Mouse (Mus musculus): Measurements from ENCODE around the gene Stat5b. TPM values are rescaled to one million over a fixed set of nuclear protein-coding genes. Genes with fewer than 3 reads are reported as not detected.

Gene Stat5b
- total and polyA plus RNA-seq, 3 experiments, result 29.3 to 37.0 (median 32.3) TPM

- 0 out of 2 replicates have a peak, but pooled peaks have one; percentile 26 for TF ChIP-seq BHLHE40 (IDR thresholded peaks at IDR 0.05; ENCODE audit: borderline replicate concordance, low read depth, low read length)
- no peak for TF ChIP-seq ZNF384 (IDR thresholded peaks at IDR 0.05; ENCODE audit: low read depth, low read length)
- TF ChIP-seq TCF12 (IDR thresholded peaks at IDR 0.05; ENCODE audit: low read depth, low read length), result peak; percentile 53; the same call in 1 of the 2 replicates
- 0 out of 2 replicates have a peak, but pooled peaks have one; percentile 38 for TF ChIP-seq POLR2AphosphoS2 (IDR thresholded peaks at IDR 0.05; ENCODE audit: low read length)
- TF ChIP-seq POLR2A (IDR thresholded peaks at IDR 0.05; ENCODE audit: control insufficient read depth in 1 of 2, insufficient read depth in 1 of 2, low read depth in 1 of 2, low read length in 2 of 2, poor library complexity in 1 of 2), result peak in 1 of 2 experiments; percentile 36; a peak in 1 of 4 replicates
- no peak for TF ChIP-seq RCOR1 (IDR thresholded peaks at IDR 0.05; ENCODE audit: low read depth, low read length)
- no peak for TF ChIP-seq GABPA (IDR thresholded peaks at IDR 0.05; ENCODE audit: low read depth, low read length)
- no peak for TF ChIP-seq CHD2 (IDR thresholded peaks at IDR 0.05; ENCODE audit: low read length)
- TF ChIP-seq SIN3A (IDR thresholded peaks at IDR 0.05; ENCODE audit: low read length), result no peak
- no peak for TF ChIP-seq ZMIZ1 (IDR thresholded peaks at IDR 0.05; ENCODE audit: low read depth, low read length)
- no peak for TF ChIP-seq CTCF (IDR thresholded peaks at IDR 0.05 in 2 of 3, conservative IDR thresholded peaks at IDR 0.05 in 1 of 3; ENCODE audit: control insufficient read depth in 1 of 3, insufficient read depth in 1 of 3, low read depth in 2 of 3, low read length in 3 of 3, poor library complexity in 1 of 3, severe bottlenecking in 1 of 3)
- no peak for TF ChIP-seq ELF1 (IDR thresholded peaks at IDR 0.05; ENCODE audit: low read depth, low read length)
Observed at GRCm38 (mm10) chr11:100886188-100886740, 35.7 kb upstream of the Stat5b start (continued).

- TF ChIP-seq HCFC1 (IDR thresholded peaks at IDR 0.05; ENCODE audit: low read depth, low read length) (0 out of 2 replicates have a peak, but pooled peaks have one; percentile 23), ZC3H11A (IDR thresholded peaks at IDR 0.05; ENCODE audit: low read depth, low read length) (no peak)
- H3K4me1 ChIP-seq (ENCODE audit: control insufficient read depth in 1 of 2, insufficient read depth in 2 of 2, low read length in 2 of 2), result peaks cover 41 to 49% of the 10 kb centered on the region in 2 experiments
- no peaks in the 10 kb centered on the region for H3K79me2 ChIP-seq (ENCODE audit: control insufficient read depth, insufficient read depth, low read length, poor library complexity)
- peaks cover 10 to 52% of the 10 kb centered on the region in 2 experiments for H3K36me3 ChIP-seq (ENCODE audit: control insufficient read depth in 1 of 2, insufficient read depth in 2 of 2, low read length in 2 of 2)
- H3K27ac ChIP-seq (ENCODE audit: control insufficient read depth, low read depth, low read length), result peak overlapping the region; percentile 65; the same call in 1 of the 2 replicates
- no peak overlapping the region for H3K4me3 ChIP-seq (ENCODE audit: control insufficient read depth in 1 of 2, insufficient read depth in 1 of 2, low read depth in 2 of 2, low read length in 2 of 2)
- H3K27me3 ChIP-seq (ENCODE audit: control insufficient read depth in 1 of 2, insufficient read depth in 2 of 2, low read length in 2 of 2), result no peaks in the 10 kb centered on the region
- no peak for DNase-seq (ENCODE audit: low read depth, low spot score)
- no peaks in the 10 kb centered on the region for H3K9me3 ChIP-seq (replicated peaks; ENCODE audit: insufficient read depth, low read length)
- H3K9ac ChIP-seq (ENCODE audit: control insufficient read depth, low read depth, low read length, poor library complexity, severe bottlenecking), result no peak overlapping the region
Observed at GRCm38 (mm10) chr11:100885472-100885871, 34.9 kb upstream of the Stat5b start.

GRCm38 (mm10) chr11:100883640-100884039 lies 33.1 kb upstream of the Stat5b start:
- no peak overlapping the region for H3K27ac ChIP-seq (ENCODE audit: control insufficient read depth, low read depth, low read length)
- peaks cover 34 to 35% of the 10 kb centered on the region in 2 experiments for H3K4me1 ChIP-seq (ENCODE audit: control insufficient read depth in 1 of 2, insufficient read depth in 2 of 2, low read length in 2 of 2)
- DNase-seq (ENCODE audit: low read depth, low spot score), result no peak
- no peaks in the 10 kb centered on the region for H3K79me2 ChIP-seq (ENCODE audit: control insufficient read depth, insufficient read depth, low read length, poor library complexity)
- TF ChIP-seq NELFE (IDR thresholded peaks at IDR 0.05; ENCODE audit: low read depth, low read length), result no peak
- TF ChIP-seq SMC3 (IDR thresholded peaks at IDR 0.05; ENCODE audit: low read depth, low read length), result no peak
- no peak for TF ChIP-seq HCFC1 (IDR thresholded peaks at IDR 0.05; ENCODE audit: low read depth, low read length)
- TF ChIP-seq CHD2 (IDR thresholded peaks at IDR 0.05; ENCODE audit: low read length), result no peak
- no peak for TF ChIP-seq UBTF (IDR thresholded peaks at IDR 0.05; ENCODE audit: borderline replicate concordance, insufficient read depth, low read depth, low read length)
- TF ChIP-seq JUND (IDR thresholded peaks at IDR 0.05; ENCODE audit: low read depth, low read length), result no peak
- no peak for TF ChIP-seq USF2 (IDR thresholded peaks at IDR 0.05; ENCODE audit: borderline replicate concordance in 1 of 2, insufficient read depth in 1 of 2, low read depth in 1 of 2, low read length in 2 of 2)
- no peak for TF ChIP-seq ZC3H11A (IDR thresholded peaks at IDR 0.05; ENCODE audit: low read depth, low read length)
- TF ChIP-seq NRF1 (IDR thresholded peaks at IDR 0.05; ENCODE audit: insufficient read depth, low read depth, low read length, poor library complexity, severe bottlenecking), result no peak
- TF ChIP-seq ETS1 (IDR thresholded peaks at IDR 0.05; ENCODE audit: low read depth, low read length), result no peak
- TF ChIP-seq MXI1 (IDR thresholded peaks at IDR 0.05; ENCODE audit: low read depth, low read length), result no peak
- TF ChIP-seq POLR2A (IDR thresholded peaks at IDR 0.05; ENCODE audit: control insufficient read depth in 1 of 2, insufficient read depth in 1 of 2, low read depth in 1 of 2, low read length in 2 of 2, poor library complexity in 1 of 2), result no peak
- no peak for TF ChIP-seq ZNF384 (IDR thresholded peaks at IDR 0.05; ENCODE audit: low read depth, low read length)
- no peak for TF ChIP-seq TAL1 (IDR thresholded peaks at IDR 0.05; ENCODE audit: low read length)
- no peak overlapping the region for H3K4me3 ChIP-seq (ENCODE audit: control insufficient read depth in 1 of 2, insufficient read depth in 1 of 2, low read depth in 2 of 2, low read length in 2 of 2)
- H3K27me3 ChIP-seq (ENCODE audit: control insufficient read depth in 1 of 2, insufficient read depth in 2 of 2, low read length in 2 of 2), result no peaks in the 10 kb centered on the region
- no peaks in the 10 kb centered on the region for H3K9me3 ChIP-seq (replicated peaks; ENCODE audit: insufficient read depth, low read length)
- H3K36me3 ChIP-seq (ENCODE audit: control insufficient read depth in 1 of 2, insufficient read depth in 2 of 2, low read length in 2 of 2), result peaks cover 12 to 39% of the 10 kb centered on the region in 2 experiments
- no peak overlapping the region for H3K9ac ChIP-seq (ENCODE audit: control insufficient read depth, low read depth, low read length, poor library complexity, severe bottlenecking)

All from MEL (cell line).